Mouse (Mus musculus) telencephalon, adult 2 months (tissue): ENCODE measurements around the gene Rgp1.

Experiments used
- DNase-seq: peaks from one replicate; pipeline ENCODE4 v3.0.0-alpha.2; 2011; ENCODE audit warnings: low read depth, low spot score

Gene Rgp1

GRCm38 (mm10) chr4:43561997-43562768, 16.3 kb upstream of the Rgp1 start, which contains the start of the genes Creb3 and Tln1:
Creb3 (plus strand) TSS chr4:43562332.
Tln1 (minus strand) TSS chr4:43562691.
- peak; percentile 98 for DNase-seq

GRCm38 (mm10) chr4:43562769-43563600, 15.5 kb upstream of the Rgp1 start:
- no peak for DNase-seq

DNA sequence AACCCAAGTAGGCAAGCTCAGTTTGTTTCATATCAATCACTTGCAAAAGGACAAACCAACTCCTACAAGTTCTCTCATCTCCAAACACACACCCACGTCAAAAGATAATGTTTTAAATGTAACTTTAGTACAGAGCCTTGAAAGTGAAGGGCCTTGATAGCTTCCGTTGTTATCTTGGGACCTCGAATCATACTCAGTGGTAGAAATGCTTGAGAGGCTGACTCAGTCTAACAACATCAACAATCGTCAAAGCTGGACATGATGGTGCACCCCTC, 15.0 kb upstream of the Rgp1 start:
- no peak for DNase-seq

GRCm38 (mm10) chr4:43564231-43564630, 14.3 kb upstream of the Rgp1 start:
- no peak for DNase-seq

GRCm38 (mm10) chr4:43567140-43567539, 11.4 kb upstream of the Rgp1 start:
- no peak for DNase-seq

GRCm38 (mm10) chr4:43571395-43572045, 7.0 kb upstream of the Rgp1 start:
- no peak for DNase-seq

- no peak for DNase-seq
Observed at GRCm38 (mm10) chr4:43573561-43573960, 5.0 kb upstream of the Rgp1 start.

GRCm38 (mm10) chr4:43575356-43575755, 3.2 kb upstream of the Rgp1 start:
- no peak for DNase-seq

DNA sequence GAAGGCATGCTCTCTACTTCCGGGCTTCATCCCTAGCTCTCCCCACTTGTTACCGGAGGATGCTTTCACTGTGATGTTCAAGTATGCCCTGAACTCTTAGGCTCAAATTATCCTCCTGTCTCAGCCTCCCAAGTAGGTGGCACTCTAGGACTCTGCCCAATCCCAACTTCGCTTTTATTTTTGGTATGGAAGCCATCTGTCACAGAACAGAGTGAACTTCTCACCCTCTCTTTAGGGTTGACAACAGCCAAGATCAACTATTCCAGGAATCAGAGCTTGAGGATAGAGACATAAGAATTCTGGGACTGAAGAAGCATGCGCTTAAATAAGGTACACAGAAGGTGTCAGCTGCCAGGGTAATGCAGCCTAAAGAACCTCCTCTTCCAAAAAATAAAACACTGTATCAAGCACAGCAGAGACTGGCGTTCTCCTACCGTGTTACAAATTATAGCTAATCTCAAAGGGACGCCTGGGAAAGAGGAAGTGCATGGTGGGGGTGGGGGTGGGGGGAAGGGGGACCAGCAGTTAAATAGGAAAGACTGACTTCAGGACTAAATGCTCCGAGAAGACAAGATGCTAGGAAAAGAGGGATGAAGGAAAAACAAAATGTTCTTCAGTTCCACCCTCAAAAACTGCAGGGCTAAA, 1.2 kb upstream of the Rgp1 start:
- DNase-seq: peak; percentile 65

DNA sequence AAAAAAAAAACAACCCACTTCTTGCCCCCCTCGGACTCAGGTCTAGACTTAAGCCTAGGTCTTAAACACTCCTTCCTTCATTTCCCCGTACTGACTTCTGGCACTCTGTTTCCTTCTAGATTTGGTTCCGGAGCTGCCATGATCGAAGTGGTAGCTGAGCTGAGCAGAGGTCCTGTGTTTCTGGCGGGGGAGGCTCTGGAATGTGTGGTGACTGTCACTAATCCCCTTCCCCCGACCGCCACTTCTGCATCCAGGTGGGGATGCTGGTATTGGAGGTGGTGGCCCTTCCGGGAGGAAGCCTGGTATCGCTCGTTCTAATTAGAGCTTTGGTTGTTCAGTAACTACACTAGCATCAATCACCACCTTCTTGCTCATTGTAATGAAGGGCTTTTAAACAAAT, 741 bp downstream of the Rgp1 start:
- no peak for DNase-seq

- DNase-seq: no peak
Observed at GRCm38 (mm10) chr4:43579731-43580130, 1.2 kb downstream of the Rgp1 start.

- no peak for DNase-seq
Observed at GRCm38 (mm10) chr4:43580721-43581120, 2.2 kb downstream of the Rgp1 start.

DNA sequence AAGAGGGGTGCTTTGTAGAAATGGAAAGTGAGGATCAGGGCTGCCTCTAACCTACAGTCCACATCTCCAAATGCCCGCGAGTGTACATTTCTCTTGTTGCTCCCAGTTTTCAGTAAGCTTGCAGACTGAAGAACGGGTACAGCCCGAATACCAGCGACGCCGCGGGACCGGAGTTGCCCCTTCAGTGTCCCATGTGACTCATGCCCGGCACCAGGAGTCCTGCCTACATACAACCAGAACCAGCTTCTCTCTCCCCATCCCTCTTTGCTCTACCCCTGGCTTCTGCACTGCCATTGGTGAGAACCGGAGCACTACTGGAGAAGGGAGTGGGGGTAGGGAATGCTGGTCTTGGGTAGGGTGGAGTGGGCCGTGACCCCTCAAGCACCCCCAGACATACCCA, 2.9 kb downstream of the Rgp1 start:
- no peak for DNase-seq

- no peak for DNase-seq
Observed at GRCm38 (mm10) chr4:43582241-43582640, 3.7 kb downstream of the Rgp1 start.

DNA sequence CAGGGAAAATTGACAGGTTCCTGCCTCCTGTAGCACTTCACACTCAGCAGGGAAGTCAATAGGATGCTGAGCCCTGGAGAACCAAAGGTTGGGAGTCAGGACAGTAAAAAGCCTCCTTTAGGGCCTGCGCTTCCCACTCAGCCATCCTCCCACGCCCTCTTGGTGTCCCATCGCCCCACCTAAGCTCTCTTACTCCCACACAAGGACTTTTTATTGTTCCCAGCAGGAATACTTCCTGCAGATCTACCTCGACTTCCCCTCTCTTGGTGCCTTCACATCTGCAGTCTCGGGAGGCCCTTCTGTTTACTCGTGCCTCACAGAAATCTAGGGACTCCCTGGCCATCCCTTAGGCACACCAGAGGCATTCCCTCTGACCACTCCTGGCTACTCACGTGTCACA, 4.9 kb downstream of the Rgp1 start:
- no peak for DNase-seq

DNA sequence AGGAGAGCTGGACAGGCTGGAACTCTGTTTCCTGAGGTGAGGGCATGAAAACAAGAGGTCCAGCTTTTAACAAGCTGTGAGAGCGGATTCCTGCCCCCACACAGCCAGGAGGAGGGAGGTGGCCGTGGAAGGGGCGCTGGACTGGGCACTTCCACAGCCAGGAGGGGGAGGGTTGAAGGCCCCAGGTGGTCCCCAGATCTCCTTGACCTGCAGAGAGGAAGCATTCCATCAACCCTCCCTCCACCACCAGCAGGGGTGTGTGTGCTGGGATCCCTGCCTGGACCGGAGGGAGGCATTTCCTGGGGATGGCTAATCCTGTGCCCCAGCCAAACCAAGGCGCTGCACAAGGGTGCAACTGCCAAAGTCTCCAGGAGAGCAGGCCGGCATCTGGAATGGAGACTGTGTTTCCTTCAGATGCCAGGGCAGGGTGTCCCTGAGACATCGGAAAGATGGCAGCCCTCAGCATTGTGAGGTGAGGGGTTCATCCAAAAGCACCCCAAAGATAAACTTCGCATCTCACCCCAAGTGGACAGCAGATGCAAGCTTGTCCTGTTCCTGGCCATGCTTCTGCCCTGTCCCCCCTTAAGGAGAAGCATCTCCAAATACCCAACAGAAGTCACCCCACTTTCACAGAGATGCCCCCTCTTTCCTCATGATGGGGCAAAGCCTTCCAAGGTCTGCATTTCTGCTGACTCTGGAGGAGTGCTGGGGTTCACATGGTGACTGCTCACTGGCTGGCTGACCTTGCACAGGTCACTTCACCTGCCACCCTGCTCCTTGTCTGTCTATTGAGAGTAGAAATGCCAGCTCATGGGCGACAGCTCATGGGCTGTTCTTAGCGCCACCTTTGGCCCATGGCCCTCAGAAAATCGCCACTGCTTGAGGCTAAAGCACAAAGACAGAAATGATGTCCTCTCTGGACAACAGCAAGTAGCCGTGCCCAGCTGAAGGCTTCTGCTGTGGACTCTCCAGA, 6.2 kb downstream of the Rgp1 start, which contains the start of gene Msmp:
TSS of gene Msmp (minus strand) at position 51 of the 973 bp plus-strand sequence.
- no peak for DNase-seq

- no peak for DNase-seq
Observed at GRCm38 (mm10) chr4:43585682-43586081, 7.2 kb downstream of the Rgp1 start.

- no peak for DNase-seq
Observed at GRCm38 (mm10) chr4:43586411-43586810, 7.9 kb downstream of the Rgp1 start.

GRCm38 (mm10) chr4:43587681-43588080, 9.2 kb downstream of the Rgp1 start:
- no peak for DNase-seq

- DNase-seq: no peak
Observed at GRCm38 (mm10) chr4:43591543-43591942, 13.0 kb downstream of the Rgp1 start.

GRCm38 (mm10) chr4:43591961-43592360, 13.4 kb downstream of the Rgp1 start:
- DNase-seq: no peak
